Mouse (Mus musculus): ENCODE results near the gene Wrnip1.
A peak's percentile ranks its signal among the peaks of the same experiment; 100 is the strongest.
"Not testable (repeated sequence)": the region's sequence is repeated elsewhere in the genome, so short reads cannot be mapped to it uniquely, and the experiment has no call there.

Wrnip1 gene

GRCm38 (mm10) chr13:32852539-32852938 lies 50.7 kb downstream of the Wrnip1 start:
- DNase-seq (ENCODE audit: low spot score) = no peak

DNA sequence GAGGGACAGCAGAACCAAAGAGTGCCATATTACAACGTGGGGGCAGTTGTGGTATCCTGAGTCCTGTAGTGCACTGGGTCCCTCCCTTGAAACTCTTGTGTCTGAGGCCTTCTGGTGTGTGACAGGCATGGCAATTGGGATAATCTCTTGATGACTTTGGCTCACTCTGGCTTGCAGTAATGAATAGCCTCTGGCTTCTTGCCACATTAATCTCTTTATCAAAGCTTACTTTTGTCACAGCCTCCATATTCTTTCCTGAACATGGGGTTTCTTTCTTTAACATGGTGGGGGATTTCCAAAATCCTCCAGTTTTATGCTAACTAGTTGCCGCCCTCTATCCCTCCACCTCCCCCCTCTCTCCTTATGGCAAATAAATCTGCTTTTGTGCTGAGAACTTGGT lies 51.2 kb downstream of the Wrnip1 start:
- no peak for DNase-seq (ENCODE audit: low spot score)

DNA sequence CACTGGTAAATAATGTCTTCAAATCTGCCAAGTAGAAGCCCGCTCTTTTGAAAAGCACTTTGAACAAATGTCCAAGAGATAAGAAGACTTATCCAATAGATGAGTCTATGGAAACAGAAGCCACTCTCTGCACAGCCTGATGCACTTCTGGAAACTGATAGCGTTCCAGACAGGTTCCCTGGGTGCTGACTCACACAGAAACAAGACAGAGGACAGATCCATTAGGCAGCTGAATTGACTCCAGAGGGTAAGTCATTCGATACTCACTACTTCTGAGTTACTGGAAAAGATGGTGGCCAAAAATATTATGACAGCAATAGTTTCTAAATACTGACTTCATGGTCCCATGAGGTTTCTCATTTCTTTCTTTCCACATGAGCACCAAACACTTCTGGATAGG lies 59.0 kb downstream of the Wrnip1 start:
- DNase-seq (ENCODE audit: low spot score) = no peak

DNA sequence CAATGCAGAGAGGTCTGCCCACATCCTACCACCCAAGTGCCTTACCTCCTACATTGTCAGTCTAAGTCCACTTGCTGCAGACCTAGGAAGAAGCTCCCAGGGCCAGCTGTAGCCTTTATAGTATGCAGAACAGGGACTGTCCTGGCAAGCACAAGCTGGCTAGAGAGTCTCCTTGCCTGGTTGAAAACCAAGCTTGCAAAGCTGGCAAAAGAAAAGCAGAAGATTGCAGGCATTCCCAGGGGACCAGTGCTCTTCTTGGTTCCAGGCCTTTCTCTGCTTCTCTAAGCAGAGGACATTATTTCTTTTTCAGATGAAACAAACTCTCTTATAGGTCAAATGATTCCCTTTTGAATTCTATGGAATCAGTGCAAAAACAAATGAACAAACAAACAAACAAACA lies 61.6 kb downstream of the Wrnip1 start:
- DNase-seq (ENCODE audit: low spot score) = no peak

DNA sequence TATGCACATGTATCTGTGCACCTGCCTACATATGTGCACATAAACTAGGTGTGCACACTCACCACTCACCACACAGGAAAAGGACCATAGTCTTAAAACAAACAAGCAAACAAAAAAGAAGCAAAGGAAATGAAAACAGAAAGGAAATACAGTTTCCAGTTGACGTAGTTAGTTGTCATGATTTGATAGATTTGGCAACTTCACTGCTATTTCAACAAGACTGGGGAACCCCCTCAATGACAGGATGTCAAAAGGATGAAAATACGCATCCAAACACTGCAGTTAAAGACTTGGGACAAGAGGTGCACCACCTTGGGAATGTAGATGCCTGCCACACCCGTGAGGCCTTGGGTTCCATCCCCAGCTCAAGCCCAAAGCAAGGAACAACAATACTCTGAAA lies 62.7 kb downstream of the Wrnip1 start:
- DNase-seq (ENCODE audit: low spot score) = not testable (repeated sequence)

DNA sequence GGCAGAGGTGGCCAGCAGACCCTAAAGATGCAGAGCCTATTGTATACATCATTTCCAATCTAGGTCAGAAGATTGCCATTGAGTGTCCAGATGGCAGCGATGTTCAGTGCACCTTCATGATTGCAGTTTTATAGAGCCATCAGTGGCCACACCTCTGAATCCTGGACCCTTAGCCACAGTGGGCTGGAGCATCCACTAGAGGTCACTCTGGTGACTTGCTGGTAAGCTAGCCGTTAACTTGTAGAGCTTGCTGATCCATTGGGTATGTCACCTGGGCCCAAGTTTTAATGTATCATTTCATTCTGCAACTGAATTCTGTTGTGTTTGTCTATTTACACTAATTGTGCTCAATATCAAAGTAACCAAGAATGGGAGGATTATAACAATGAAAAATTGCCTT lies 63.8 kb downstream of the Wrnip1 start:
- no peak for DNase-seq (ENCODE audit: low spot score)

DNA sequence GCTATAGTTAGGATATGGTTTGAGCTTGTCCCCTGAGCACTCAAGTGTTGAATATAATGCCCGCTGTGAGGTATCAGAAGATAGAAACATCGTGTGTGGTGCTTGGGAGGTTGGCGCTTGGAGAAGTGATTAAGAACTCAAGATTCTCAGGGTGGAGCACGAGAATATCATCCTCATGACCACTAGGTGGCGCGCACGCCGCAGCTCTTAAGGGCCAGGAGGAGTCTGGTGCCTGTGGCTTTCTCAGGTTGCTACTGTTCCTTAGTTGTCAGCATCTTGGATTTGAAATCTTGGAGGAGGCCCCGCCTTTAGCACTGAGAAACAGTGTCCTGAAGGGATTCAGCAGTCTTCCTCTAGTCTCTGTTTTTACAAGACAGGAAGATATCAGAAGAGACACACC lies 64.6 kb downstream of the Wrnip1 start:
- peak; percentile 58 for DNase-seq (ENCODE audit: low spot score)

DNA sequence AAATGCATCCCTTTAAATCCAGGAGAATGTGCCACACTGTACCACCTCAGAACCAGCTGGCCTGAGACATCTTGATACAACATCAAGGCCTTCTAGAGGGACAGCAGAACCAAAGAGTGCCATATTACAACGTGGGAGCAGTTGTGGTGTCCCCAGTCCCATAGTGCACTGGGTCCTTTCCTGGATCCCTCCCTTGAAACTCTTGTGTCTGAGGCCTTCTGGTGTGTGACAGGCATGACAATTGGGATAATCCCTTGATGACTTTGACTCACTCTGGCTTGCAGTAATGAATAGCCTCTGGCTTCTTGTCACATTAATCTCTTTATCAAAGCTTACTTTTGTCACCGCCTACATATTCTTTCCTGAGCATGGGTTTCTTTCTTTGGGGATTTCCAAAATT lies 65.2 kb downstream of the Wrnip1 start:
- no peak for DNase-seq (ENCODE audit: low spot score)

DNA sequence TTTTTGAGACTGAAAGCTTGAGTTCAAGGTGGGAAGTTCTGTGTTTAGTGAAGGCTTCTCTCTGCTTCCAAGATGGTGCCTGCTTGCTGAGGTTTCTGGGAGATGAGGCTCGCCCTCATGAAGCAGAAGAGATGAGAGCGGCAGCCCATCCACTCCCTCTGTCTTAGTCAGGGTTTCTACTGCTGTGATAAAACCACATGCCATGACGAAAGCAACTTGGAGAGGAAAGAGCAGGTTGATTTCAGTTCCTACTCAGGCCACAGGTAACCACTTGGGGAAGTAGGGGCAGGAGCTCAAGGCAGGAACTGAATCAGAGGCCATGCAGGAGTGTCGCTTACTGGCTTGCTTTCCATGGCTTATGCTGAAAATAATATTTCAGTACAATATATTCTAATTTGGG lies 66.4 kb downstream of the Wrnip1 start:
- not testable (repeated sequence) for DNase-seq (ENCODE audit: low spot score)

DNA sequence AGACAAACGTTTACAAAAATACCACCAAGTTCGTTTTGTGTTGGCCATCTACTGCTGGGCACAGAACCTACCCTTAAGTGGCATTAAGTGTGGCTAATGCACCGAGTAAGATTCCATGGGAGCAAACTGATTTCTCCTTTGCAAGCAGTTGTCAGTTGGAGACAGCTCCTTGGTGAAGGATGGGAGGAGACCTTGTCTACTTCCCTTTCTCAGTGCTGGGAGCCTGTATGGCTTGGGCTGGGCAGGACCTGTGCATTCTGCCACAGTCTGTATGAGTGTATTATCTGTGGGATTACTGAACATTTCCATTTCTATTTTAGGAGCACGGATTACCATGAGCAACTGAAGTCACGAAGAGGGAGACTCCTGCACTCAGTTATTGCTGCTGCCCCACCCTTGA lies 67.0 kb downstream of the Wrnip1 start:
- no peak for DNase-seq (ENCODE audit: low spot score)

Data from MN1 (cell line).